Mouse (Mus musculus): Measurements from ENCODE around the gene Olfr117. TPM values are rescaled to one million over a fixed set of nuclear protein-coding genes. Genes with fewer than 3 reads are reported as not detected.
"Not testable (repeated sequence)": the region's sequence is repeated elsewhere in the genome, so short reads cannot be mapped to it uniquely, and the experiment has no call there.

The Olfr117 gene
- total RNA-seq (2021), result not detected
- long read RNA-seq, experiment 1, result 0 reads
- long read RNA-seq, experiment 2, result 0 reads

DNA sequence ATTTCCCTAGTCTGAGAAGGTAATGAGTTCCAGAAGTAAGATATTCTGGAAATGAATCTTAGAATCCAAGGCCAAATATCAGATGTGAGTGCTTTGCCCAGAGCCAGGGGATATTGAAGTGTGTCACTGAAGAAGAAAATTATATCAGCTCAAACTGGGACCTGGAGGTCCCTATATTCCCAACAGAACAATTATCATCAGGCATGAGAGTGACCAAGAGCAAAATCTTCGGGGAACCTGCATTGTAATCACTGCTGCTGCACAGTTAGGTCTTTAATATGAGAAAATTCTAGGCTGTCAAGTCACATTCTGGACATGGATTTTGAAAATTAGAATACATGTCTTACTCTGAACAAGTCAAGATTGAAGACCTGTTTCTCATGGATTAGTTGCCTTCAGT is at the start of gene Olfr117:
Olfr117 (minus strand) TSS at position 101 of the 400 bp plus-strand sequence.
- DNase-seq (ENCODE audit: low spot score in 2 of 2), result no peak

DNA sequence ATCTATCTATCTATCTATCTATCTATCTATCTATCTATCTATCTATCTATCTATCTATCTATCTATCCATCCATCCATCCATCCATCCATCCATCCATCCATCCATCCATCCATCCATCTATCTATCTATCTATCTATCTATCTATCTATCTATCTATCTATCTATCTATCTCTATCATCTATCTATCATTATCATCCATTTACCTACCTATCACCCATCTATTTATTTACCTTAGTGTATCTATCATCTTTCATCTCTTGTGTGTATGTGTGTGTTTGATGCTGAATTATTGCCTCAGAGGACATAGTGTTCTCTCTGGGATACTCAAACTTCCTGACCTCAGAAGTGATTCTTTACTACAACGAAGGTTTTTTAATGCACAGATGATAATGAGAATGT is 32.7 kb upstream of the Olfr117 start, which contains the start of gene Olfr119:
Olfr119 (plus strand) TSS at position 301 of the 400 bp plus-strand sequence.
- DNase-seq (ENCODE audit: low spot score in 2 of 2), result not testable (repeated sequence)

DNA sequence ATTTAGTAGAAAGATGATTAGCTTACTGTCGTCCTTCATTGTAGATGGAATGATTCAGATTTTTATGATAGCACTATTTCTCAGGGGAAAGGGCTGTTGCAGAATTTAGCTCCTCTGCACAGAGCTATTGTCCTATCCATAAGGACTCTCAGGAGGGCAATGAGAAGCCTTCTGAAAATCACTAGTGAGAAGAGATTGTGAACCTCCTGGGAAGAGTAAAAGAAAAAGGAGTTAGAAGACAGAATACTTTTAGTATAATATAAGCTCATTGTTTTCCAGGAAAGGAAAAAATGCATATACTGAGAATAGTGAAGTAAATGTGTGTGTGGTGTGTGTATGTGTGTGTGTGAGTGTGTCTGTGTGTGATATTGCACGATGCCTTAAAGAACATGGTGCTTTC is 3.1 kb upstream of the Olfr117 start, which contains the start of gene Olfr118:
Olfr118 (plus strand) TSS at position 301 of the 400 bp plus-strand sequence.
- no peak for DNase-seq (ENCODE audit: low spot score in 2 of 2)

DNA sequence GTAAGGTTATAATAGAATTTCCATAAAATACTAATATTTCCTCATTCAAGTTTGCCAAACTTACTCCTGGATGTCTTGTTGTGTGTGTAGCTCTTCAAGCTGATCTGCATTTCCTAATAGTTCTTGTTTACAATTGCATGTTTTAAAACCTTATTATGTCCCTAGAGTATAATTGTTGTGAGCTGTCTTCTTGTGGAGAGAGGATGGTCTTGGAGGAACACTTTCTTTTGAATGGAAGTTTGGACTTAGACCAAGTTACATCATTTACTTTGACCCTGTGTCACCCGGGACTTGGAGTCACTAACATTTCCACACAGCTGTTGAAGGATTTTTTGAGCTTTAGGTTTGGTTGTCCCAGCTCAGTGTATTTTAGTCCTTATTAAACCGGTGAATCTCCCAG is 36.6 kb downstream of the Olfr117 start, which contains the start of the genes Olfr115 and Olfr116:
Olfr115 (minus strand) TSS at position 101 of the 400 bp plus-strand sequence.
Olfr116 (minus strand) TSS at position 191 of the 400 bp plus-strand sequence.
- no peak for DNase-seq (ENCODE audit: low spot score in 2 of 2)

Other genes with a start within 250 kb of the Olfr117 start
- gene Olfr108, start 218.3 kb downstream of the Olfr117 start, total RNA-seq (2021), result not detected
- not detected for gene Olfr109, start 204.9 kb downstream of the Olfr117 start, total RNA-seq (2021)
- 1 to 10 TPM; 1.6 to 9.0 TPM for gene H2-M2, start 180.2 kb downstream of the Olfr117 start, total RNA-seq (2021)
- not detected for gene Olfr110, start 171.3 kb downstream of the Olfr117 start, total RNA-seq (2021)
- under 1 TPM; 0.30 to 0.58 TPM for gene Olfr111, start 155.8 kb downstream of the Olfr117 start, total RNA-seq (2021)
- gene Olfr112, start 94.3 kb downstream of the Olfr117 start, total RNA-seq (2021), result not detected
- gene Olfr113, start 86.1 kb downstream of the Olfr117 start, total RNA-seq (2021), result not detected
- gene Olfr114, start 71.0 kb downstream of the Olfr117 start, total RNA-seq (2021), result not detected
- gene Olfr115, start 36.7 kb downstream of the Olfr117 start, total RNA-seq (2021), result not detected
- gene Olfr116, start 36.6 kb downstream of the Olfr117 start, total RNA-seq (2021), result not detected
- not detected for gene Olfr118, start 3.2 kb upstream of the Olfr117 start, total RNA-seq (2021)
- not detected for gene Olfr119, start 32.8 kb upstream of the Olfr117 start, total RNA-seq (2021)
- gene Olfr120, start 58.0 kb upstream of the Olfr117 start, total RNA-seq (2021), result not detected
- not detected for gene Olfr121, start 85.1 kb upstream of the Olfr117 start, total RNA-seq (2021)
- not detected for gene Olfr122, start 104.8 kb upstream of the Olfr117 start, total RNA-seq (2021)
- not detected for gene Olfr123, start 129.7 kb upstream of the Olfr117 start, total RNA-seq (2021)
- not detected for gene Olfr124, start 136.1 kb upstream of the Olfr117 start, total RNA-seq (2021)
- not detected for gene Olfr125, start 169.2 kb upstream of the Olfr117 start, total RNA-seq (2021)
- not detected for gene Olfr126, start 183.7 kb upstream of the Olfr117 start, total RNA-seq (2021)
- not detected for gene Olfr127, start 236.7 kb upstream of the Olfr117 start, total RNA-seq (2021)

Measured in adrenal gland, adult 18-20 months (tissue).